Mouse (Mus musculus): Measurements from ENCODE around the gene Ttc38.
A peak's percentile ranks its signal among the peaks of the same experiment; 100 is the strongest.

DNA sequence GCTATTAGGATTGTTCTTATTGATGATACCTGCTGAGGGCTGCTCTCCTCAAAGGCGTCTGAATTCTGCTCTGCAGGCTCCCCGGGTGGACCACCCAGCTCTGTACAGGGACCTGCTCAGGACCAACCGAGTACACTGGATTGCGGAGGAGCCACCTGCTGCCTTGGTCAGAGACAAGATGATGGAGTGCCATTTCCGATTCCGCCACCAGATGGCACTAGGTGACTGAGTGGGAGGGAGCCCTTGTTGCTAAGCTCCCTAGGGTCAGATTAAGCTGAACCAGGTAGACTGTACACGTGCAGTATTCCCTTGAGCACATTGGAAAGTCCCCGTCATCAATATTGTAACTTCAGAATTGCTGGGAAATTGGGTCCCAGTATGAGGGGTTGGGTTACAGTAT, 64.2 kb downstream of the Ttc38 start:
- no peak for TF ChIP-seq POLR2A (IDR thresholded peaks at IDR 0.05; ENCODE audit: low read depth, low read length)
- peak; percentile 94 for TF ChIP-seq CTCF (IDR thresholded peaks at IDR 0.05; ENCODE audit: borderline replicate concordance, insufficient read depth, low read length)
